Mouse (Mus musculus) limb, embryonic 15.5 days (tissue): ENCODE results near the gene Bicra. TPM values are rescaled to one million over a fixed set of nuclear protein-coding genes. Genes with fewer than 3 reads are reported as not detected.

ENCODE experiments used
- ATAC-seq: fragments of 200-750 bp; cut with Nextera tagmentation; 2 replicates; pipeline ENCODE4 v1.8.0; 2017; ENCODE audit warnings: low read depth, moderate TSS enrichment; ENCODE audit not compliant: insufficient number of reproducible peaks, low FRiP score, low TSS enrichment
- H3K27ac ChIP-seq: fragments of 300-500 bp; sonication (generic); 2 replicates; pipeline ENCODE4 v1.5.1; 2015; ENCODE audit warnings: moderate library complexity, mild to moderate bottlenecking, inconsistent platforms
- H3K27me3 ChIP-seq: fragments of 300-500 bp; sonication (generic); 2 replicates; pipeline ENCODE4 v1.6.1; 2015; ENCODE audit warnings: inconsistent platforms
- H3K36me3 ChIP-seq: fragments of 300-500 bp; sonication (generic); 2 replicates; pipeline ENCODE4 v1.6.1; 2015; ENCODE audit warnings: inconsistent platforms
- H3K4me1 ChIP-seq: fragments of 300-500 bp; sonication (generic); 2 replicates; pipeline ENCODE4 v1.6.1; 2015; ENCODE audit warnings: inconsistent platforms
- H3K4me2 ChIP-seq: fragments of 300-500 bp; sonication (generic); 2 replicates; pipeline ENCODE4 v1.6.1; 2015; ENCODE audit warnings: mild to moderate bottlenecking, inconsistent platforms
- H3K4me3 ChIP-seq: fragments of 300-500 bp; sonication (generic); 2 replicates; pipeline ENCODE4 v1.5.1; 2015; ENCODE audit warnings: mild to moderate bottlenecking, inconsistent platforms
- H3K9ac ChIP-seq: fragments of 300-500 bp; sonication (generic); 2 replicates; pipeline ENCODE4 v1.6.1; 2015; ENCODE audit warnings: inconsistent platforms
- H3K9me3 ChIP-seq: fragments of 300-500 bp; sonication (generic); 2 replicates; pipeline ENCODE4 v1.6.1; 2016; ENCODE audit warnings: inconsistent platforms
- WGBS: fragments of 180-500 bp; shearing (Covaris S2); methylation state at CpG from one replicate; pipeline ENCODE4 v1.1.7; 2015; 5-methylcytosine and 5-hydroxymethylcytosine counted together
- polyA plus RNA-seq: library from polyadenylated mRNA; unstranded; fragments of >200 nt; fragmentation: Nextera tagmentation; extraction: Ambion mirVana; gene quantifications from 2 replicates; pipeline ENCODE4 v1.2.1, GENCODE M21; 2015

The Bicra gene
- polyA plus RNA-seq, 1 experiment from 2014 or later: 7.2 TPM

DNA sequence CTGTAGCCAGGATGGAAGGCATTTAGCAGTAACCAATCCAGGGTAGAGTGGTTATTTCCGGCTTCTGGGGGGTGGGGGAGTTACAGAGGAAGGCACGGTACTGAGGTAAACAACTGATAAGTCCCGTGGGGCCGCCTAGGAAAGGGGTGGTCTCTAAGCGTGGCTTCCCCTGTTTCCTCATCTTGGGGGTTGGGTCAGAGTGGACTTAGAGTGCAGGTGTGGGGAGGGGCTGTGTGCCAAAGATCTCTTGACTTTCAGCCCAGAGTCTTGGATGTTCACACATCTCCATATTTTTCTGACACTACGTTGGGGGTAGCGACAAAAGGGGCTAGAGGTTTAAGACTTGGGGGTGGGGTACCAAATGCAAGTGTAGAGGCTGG is 1.6 kb downstream of the Bicra start:
- peak overlapping the region; percentile 98 for H3K27ac ChIP-seq
- H3K4me2 ChIP-seq: peak overlapping the region; percentile 76
- no peaks in the 10 kb centered on the region for H3K9me3 ChIP-seq
- 2% methylated on average over 7 of the region's 7 CpGs for WGBS
- no peaks in the 10 kb centered on the region for H3K27me3 ChIP-seq
- ATAC-seq: no peak
- no peaks in the 10 kb centered on the region for H3K36me3 ChIP-seq
- peaks cover 61% of the 10 kb centered on the region for H3K4me1 ChIP-seq
- peak overlapping the region; percentile 91 for H3K9ac ChIP-seq
- peak overlapping the region; percentile 84 for H3K4me3 ChIP-seq

DNA sequence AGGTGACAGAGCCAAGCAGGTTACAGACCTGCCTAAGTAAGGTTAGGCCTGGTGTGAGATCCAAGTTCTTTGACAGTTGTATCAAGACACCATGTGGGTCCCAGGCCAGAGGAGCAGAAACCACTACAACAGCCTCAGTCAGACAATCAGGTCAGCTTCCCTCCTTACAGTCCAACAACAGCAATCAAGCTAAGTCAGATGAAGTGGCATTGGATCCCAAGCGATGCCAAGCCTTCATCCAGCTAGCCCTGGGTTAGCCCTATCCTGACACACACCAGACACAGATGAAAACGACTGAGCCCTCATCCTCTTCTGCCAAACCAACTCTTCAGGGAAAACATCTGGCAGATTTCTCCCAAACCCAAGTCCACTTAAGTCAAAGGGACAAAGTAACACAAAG is 2.2 kb downstream of the Bicra start:
- Histone ChIP-seq H3K4me1 (peaks cover 59% of the 10 kb centered on the region), H3K9me3 (no peaks in the 10 kb centered on the region), H3K36me3 (no peaks in the 10 kb centered on the region), H3K9ac (no peak overlapping the region), H3K4me2 (peak overlapping the region; percentile 76), H3K27me3 (no peaks in the 10 kb centered on the region), H3K4me3 (peak overlapping the region; percentile 84), H3K27ac (peak overlapping the region; percentile 98)
- ATAC-seq: no peak
- 39% methylated on average over 2 of the region's 2 CpGs for WGBS

DNA sequence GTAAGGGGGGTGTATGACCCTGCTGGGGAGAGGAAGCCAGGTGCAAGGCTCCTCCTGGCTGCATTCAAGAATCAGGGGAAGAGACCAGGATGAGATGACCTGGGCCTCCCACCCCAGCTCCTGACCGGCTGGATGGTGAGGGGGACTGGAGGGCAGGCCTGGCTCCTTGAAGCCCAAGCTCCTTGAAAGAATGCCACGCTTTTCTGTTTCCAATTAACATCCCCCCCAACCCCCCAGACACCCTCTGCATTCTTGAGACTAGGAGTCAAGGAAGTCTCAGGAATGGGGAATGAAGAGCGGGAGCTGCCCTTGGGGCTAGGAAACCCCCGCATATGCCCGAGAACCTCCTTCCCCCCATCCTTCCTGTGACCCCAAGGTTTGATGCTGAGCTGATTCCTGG is 3.2 kb downstream of the Bicra start:
- no peak for ATAC-seq
- peak overlapping the region; percentile 98 for H3K27ac ChIP-seq
- 8% methylated on average over 5 of the region's 5 CpGs for WGBS
- H3K9me3 ChIP-seq: no peaks in the 10 kb centered on the region
- no peaks in the 10 kb centered on the region for H3K36me3 ChIP-seq
- H3K27me3 ChIP-seq: no peaks in the 10 kb centered on the region
- H3K4me3 ChIP-seq: no peak overlapping the region
- peak overlapping the region; percentile 27 for H3K4me2 ChIP-seq
- H3K9ac ChIP-seq: peak overlapping the region; percentile 29; the same call in 1 of the 2 replicates
- H3K4me1 ChIP-seq: peaks cover 49% of the 10 kb centered on the region

DNA sequence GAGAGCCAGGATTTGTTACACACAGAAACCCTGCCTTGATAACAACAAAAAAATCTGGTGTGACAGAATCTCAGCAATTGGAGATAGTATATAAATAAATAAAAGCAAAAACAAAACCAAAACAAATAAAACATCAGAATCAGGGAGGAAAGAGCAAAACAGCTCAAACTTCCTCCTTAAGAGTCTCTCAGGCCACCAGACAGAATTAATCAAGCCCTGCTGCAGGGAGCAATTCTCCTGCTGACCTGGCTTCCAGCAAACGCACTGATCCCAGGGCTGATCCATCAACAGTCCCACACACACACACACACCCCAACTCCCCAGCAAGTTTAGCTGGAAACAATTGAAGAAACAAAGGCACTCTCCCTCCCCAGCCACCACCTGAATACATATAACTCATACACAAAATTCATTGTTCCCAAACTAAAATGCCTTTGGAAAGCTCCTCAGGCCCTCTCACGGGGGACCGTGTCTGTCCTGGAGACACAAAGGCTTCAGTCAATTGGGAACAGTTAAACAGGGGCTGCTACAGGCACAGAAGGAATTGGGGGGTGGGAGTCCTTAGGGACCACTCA is 3.8 kb downstream of the Bicra start:
- 18% methylated on average over 3 of the region's 3 CpGs for WGBS
- Histone ChIP-seq H3K4me1 (peaks cover 43% of the 10 kb centered on the region), H3K27me3 (no peaks in the 10 kb centered on the region), H3K4me3 (no peak overlapping the region), H3K27ac (peak overlapping the region; percentile 98), H3K9ac (no peak overlapping the region), H3K36me3 (no peaks in the 10 kb centered on the region), H3K9me3 (no peaks in the 10 kb centered on the region), H3K4me2 (peak overlapping the region; percentile 27)
- ATAC-seq: no peak

DNA sequence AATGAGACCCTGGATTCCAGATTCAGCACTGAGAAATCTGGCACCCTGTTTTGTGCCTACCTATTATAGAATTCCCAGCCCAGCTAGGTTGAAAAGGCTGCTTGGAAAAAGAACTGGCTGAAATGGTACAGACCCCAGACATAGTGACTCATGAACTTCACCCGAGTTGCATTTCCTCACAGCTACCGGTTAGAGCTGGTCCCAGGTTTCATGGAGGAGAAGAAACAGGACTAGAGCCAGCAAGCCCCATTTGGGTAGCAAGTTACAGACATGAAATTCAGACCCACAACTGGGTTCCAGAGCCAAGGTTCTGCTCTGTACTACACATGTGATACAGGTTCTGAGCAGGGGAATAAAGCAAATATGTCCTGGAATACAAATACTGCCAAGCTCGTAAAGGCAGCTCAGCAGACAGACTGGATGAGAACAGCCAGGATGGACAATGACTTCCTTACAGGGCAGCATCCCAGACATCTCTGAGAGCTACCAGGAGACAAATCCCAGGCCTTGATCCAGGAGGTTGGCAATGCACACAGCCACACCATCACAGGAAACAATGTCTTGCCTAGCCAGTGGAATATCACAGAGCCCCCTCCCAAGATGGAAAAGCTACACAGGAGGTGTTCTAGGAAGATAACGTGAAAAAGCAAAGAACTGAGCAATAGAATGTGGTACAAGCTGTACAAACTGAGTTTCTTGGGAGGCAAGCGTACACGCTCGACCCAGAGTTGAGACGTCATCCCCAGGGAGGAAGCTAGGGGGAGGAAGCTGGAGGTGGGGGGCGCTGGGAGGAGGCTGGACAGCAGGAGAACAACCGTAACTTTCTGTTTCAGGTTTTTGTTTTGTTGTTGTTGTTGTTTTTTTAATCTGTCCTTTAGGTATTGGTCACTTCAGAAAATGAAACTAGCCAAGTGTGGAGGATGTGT is 4.6 kb downstream of the Bicra start:
- Histone ChIP-seq H3K4me2 (no peak overlapping the region), H3K27ac (peak overlapping the region; percentile 98), H3K9me3 (no peaks in the 10 kb centered on the region), H3K4me1 (peaks cover 41% of the 10 kb centered on the region), H3K9ac (no peak overlapping the region), H3K36me3 (no peaks in the 10 kb centered on the region), H3K4me3 (no peak overlapping the region; the same call in 1 of the 2 replicates), H3K27me3 (no peaks in the 10 kb centered on the region)
- WGBS: 59% methylated on average over 10 of the region's 10 CpGs
- ATAC-seq: no peak

DNA sequence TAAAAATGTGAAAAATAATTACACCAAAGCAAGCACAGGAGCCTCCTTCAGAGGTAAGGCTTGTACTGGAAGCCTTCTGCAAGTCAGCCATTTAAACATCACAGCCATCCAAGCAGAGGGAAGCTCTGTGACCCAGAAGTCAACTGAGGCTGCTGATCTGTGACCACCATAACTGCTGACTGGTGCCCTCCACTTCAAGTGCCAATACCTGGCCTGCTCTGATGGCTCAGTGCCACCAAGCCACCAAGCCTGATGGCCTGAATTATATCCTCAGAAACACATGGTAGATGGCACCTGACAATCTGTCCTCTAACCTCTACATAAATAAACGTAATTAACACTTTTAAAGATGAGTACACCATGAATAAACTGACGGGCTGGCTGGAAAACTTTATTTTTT is 6.5 kb downstream of the Bicra start:
- no peaks in the 10 kb centered on the region for H3K36me3 ChIP-seq
- H3K4me3 ChIP-seq: no peak overlapping the region
- no peak for ATAC-seq
- H3K9me3 ChIP-seq: no peaks in the 10 kb centered on the region
- WGBS: 83% methylated on average over 2 of the region's 2 CpGs
- no peak overlapping the region for H3K27ac ChIP-seq
- H3K4me1 ChIP-seq: peaks cover 37% of the 10 kb centered on the region
- H3K4me2 ChIP-seq: no peak overlapping the region
- H3K9ac ChIP-seq: no peak overlapping the region
- H3K27me3 ChIP-seq: no peaks in the 10 kb centered on the region

DNA sequence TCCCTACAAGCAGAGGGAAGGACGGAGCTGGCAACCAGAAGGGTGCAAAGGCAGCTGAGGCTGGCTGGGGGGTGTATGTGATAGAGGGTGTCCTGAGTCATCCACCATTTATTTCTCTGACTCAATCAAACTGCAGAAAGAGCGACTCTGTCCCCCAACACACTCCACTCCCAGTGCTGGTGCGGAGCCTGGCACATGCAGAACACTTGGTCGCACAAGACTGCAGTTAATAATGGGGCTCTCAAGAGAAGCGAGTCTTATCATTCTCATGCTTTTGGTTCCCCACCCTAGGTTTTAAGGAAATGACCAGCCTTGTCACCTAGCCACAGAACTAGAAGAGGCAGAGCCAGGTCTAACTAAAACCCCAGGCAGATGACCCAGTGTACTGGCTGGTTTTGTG is 8.4 kb downstream of the Bicra start:
- Histone ChIP-seq H3K36me3 (no peaks in the 10 kb centered on the region), H3K9me3 (no peaks in the 10 kb centered on the region), H3K9ac (no peak overlapping the region), H3K4me3 (no peak overlapping the region), H3K27ac (no peak overlapping the region), H3K27me3 (no peaks in the 10 kb centered on the region), H3K4me2 (no peak overlapping the region), H3K4me1 (peaks cover 18% of the 10 kb centered on the region)
- ATAC-seq: no peak
- WGBS: 89% methylated on average over 5 of the region's 5 CpGs

DNA sequence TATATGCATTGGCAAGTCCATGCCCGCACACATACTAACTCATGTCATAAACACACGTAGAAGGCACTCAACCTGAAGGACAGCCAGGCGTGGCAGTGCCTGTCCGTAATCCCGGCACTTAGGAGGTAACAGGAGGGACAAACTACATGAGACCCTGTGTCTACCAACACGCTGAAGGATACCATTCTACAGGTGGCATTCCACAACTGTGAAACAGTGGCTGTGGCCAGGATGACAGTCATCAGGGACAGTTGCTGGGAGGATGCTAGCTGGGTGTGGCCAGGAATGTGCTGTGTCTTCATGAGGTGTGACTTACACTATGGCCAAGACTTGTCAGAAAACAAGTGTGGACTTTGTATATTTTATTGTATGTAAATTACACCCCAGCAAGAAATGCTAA is 10.7 kb downstream of the Bicra start:
- Histone ChIP-seq H3K36me3 (no peaks in the 10 kb centered on the region), H3K27ac (no peak overlapping the region), H3K4me1 (0 out of 2 replicates have a peak, but pooled peaks cover 5% of the 10 kb centered on the region), H3K4me3 (no peak overlapping the region), H3K9me3 (no peaks in the 10 kb centered on the region), H3K9ac (no peak overlapping the region), H3K4me2 (no peak overlapping the region), H3K27me3 (no peaks in the 10 kb centered on the region)
- WGBS: 81% methylated on average over 6 of the region's 6 CpGs
- no peak for ATAC-seq

DNA sequence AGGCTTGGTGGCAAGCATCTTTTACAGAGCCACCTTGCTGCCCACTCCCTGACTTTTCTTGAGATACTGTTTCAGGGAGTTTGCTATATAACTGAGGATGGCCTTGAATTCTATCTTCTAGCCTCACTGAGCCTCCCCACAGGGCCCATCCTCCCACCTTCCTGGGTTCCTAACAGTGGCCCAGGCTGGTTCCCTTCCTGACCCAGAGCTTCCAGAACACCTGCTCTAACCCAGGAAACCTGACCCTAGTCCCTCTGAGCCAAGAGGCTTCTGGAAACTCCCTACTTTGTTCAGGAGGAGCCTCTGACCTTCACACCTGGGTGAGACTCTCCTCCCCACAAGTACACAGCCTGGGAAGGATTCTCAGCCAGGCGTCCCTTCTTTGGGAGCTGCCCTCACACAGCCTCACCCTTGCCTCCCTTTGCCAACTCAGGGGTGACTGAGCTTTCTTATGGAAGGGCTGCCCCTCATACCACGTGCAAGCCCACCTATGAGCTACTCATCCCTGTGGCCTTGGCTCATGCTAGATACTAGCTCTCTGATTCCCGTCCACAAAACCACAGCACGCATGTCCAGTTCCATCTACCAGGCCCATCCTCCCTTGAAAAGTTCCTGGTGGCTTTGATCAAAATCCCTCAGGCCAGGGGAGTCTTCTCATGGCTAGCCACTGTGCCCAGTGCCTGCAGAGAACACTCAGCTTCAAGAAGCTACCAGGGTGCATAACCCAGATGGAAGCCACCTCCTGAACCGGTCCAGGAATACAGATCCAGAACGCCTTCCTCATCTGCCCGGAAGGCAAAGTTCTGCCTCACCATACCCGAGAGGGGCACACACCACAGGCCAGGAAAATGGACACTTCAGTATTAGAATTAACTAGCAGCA is 13.9 kb downstream of the Bicra start:
- H3K9ac ChIP-seq: no peak overlapping the region
- H3K27me3 ChIP-seq: no peaks in the 10 kb centered on the region
- H3K9me3 ChIP-seq: no peaks in the 10 kb centered on the region
- WGBS: 88% methylated on average over 8 of the region's 8 CpGs
- H3K4me2 ChIP-seq: no peak overlapping the region
- peaks cover 8% of the 10 kb centered on the region for H3K4me1 ChIP-seq
- no peak for ATAC-seq
- no peaks in the 10 kb centered on the region; the same call in 1 of the 2 replicates for H3K36me3 ChIP-seq
- H3K27ac ChIP-seq: no peak overlapping the region
- H3K4me3 ChIP-seq: no peak overlapping the region

DNA sequence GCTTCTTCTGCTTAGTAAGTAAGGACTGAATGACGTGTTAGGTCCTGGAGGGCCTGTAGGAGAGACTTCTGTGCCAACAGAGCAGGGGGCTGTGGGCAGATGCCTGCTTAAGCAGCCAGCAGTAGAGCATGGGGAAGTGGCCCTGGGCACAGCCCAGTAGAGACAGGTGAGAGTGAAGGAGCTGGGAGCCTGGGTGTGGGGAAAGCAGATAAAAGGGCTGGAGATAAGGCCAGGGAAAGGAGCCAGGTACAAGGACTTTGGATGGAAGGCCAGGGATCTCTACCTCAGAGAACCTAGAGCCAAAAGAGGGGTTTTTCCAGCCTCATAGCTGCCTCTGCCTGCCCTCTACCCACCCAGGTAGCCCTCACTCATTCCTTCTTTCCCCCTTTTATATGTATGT is 14.7 kb downstream of the Bicra start:
- Histone ChIP-seq H3K36me3 (no peaks in the 10 kb centered on the region; the same call in 1 of the 2 replicates), H3K9ac (no peak overlapping the region), H3K9me3 (no peaks in the 10 kb centered on the region), H3K4me3 (no peak overlapping the region), H3K4me1 (peaks cover 10% of the 10 kb centered on the region), H3K27ac (no peak overlapping the region), H3K4me2 (no peak overlapping the region), H3K27me3 (no peaks in the 10 kb centered on the region)
- 92% methylated on average over 1 of the region's 1 CpGs for WGBS
- ATAC-seq: no peak

DNA sequence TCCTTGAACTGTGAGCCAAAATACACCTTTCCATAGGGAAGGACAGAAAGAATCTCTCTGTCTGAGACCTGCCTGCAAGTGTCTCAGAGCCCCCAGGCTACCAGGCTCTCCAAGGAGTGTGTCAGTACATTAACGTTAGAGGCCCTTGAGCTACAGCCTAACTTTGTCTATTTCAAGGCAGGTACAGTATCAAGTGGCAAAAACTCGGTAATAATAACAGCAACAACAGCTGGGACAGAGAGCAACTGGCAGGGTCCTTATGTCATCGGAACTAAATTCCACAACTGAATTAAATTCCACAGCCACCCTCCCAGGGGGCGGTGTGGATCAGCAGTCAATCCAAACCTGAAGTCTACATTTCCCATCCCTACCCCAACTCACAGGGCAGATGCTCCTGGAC is 16.6 kb downstream of the Bicra start:
- Histone ChIP-seq H3K4me2 (no peak overlapping the region), H3K36me3 (no peaks in the 10 kb centered on the region; the same call in 1 of the 2 replicates), H3K27ac (peak overlapping the region; percentile 52; the same call in 1 of the 2 replicates), H3K4me3 (no peak overlapping the region), H3K27me3 (no peaks in the 10 kb centered on the region), H3K9ac (no peak overlapping the region), H3K4me1 (peaks cover 10% of the 10 kb centered on the region), H3K9me3 (no peaks in the 10 kb centered on the region)
- WGBS: 85% methylated on average over 4 of the region's 4 CpGs
- ATAC-seq: no peak
